Mouse (Mus musculus): ENCODE data around the gene Camsap1.

Gene Camsap1

DNA sequence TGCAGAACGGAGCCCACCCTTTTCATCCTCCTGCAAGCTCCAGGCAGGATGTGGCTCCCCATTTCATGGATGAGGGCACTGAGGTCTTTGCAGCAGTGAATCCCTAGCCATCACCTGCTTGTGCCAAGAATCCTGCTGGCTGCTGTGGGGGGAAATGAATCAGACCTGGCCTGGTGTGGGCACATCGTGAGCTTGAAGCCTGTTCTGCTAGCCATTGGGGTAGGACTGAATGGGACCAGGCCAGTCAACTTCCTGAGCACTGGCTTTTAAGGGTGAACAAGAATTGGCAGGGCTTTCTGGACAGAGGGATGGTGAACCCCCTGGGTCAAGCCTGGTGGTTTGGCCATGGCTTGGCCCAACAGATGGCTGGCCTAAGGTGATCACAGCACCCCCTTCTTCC lies 104.6 kb downstream of the Camsap1 start:
- DNase-seq = no peak

DNA sequence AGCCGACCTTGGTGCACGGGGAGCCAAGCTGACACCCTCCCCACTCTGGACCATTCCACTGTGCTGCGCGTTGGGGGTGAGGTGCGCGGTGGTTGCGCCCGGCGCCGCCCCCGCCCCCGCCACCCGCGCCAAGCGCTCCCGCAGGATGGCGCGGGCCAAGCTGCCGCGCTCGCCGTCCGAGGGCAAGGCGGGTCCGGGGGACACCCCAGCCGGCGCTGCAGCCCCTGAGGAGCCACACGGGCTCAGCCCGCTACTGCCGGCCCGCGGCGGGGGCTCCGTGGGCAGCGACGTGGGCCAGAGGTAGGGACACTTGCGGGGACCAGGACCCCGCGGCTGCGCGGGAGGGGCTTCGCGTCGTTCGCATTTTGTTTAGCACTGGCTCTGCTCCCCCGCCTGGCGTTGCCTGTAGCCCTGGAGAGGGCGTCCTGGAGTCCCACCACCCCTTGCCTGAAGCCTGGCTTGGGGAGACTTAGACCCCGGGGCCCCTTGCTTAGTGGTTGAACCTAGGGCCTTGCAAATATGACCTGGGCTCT lies 105.3 kb downstream of the Camsap1 start:
- no peak for DNase-seq

DNA sequence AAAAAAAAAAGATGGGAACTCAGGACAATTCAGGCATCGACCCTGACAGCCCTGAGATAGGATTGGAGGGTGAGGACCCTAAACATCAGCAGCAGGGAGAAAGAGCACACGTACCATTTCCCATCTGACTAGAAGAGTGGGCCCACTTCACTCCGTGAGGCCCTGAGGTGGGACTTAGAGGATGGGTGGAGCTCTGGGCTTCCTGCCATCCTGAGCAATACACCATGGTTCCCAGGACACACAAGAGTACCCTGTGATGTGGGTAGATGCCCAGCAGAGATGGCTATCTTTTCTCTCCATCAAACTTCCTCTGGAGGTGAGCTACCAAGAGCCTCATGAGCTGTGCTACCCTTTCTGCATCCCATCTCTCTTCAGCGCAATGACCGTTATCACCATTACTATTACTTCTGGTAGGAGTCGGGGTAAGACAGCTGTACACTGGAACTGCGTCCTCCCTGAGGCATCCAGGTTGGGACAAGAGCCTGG lies 105.8 kb downstream of the Camsap1 start:
- no peak for DNase-seq

All from liver (tissue).